Mouse (Mus musculus): ENCODE results near the gene 1700037H04Rik. TPM values are rescaled to one million over a fixed set of nuclear protein-coding genes. Genes with fewer than 3 reads are reported as not detected.

1700037H04Rik gene
- total RNA-seq, 1 experiment, result 61.6 TPM

- in situ Hi-C loops (cut with MboI; ENCODE audit: low sequenced_read_pairs in 2 of 2, unreplicated experiment in 2 of 2), result no loop called here
- Histone ChIP-seq H3K4me3 (ENCODE audit: insufficient read depth in 1 of 2, low read depth in 1 of 2, low read length in 2 of 2, poor library complexity in 1 of 2, severe bottlenecking in 1 of 2) (peak overlapping the region; percentile 75 to 90), H3K4me1 (ENCODE audit: control insufficient read depth in 2 of 2, insufficient read depth in 2 of 2, low read length in 2 of 2, poor library complexity in 1 of 2) (peaks cover 0 to 11% of the 10 kb centered on the region in 2 experiments; a peak in 3 of 4 replicates), H3K27ac (ENCODE audit: insufficient read depth, low read depth, low read length, poor library complexity, severe bottlenecking) (no peak overlapping the region), H3K9ac (ENCODE audit: insufficient read depth, low read depth, low read length, poor library complexity, severe bottlenecking) (peak overlapping the region; percentile 48), H3K36me3 (ENCODE audit: control insufficient read depth, insufficient read depth, low read length, poor library complexity, severe bottlenecking) (no peaks in the 10 kb centered on the region), H3K9me3 (ENCODE audit: control insufficient read depth, insufficient read depth, low read depth, low read length) (no peaks in the 10 kb centered on the region)
- DNase-seq (ENCODE audit: low read depth, low spot score), result no peak
- no peak for TF ChIP-seq MAFK (IDR thresholded peaks at IDR 0.05; ENCODE audit: insufficient read depth, low read depth, low read length)
- TF ChIP-seq HCFC1 (IDR thresholded peaks at IDR 0.05; ENCODE audit: borderline replicate concordance, insufficient read depth, low read length), result no peak
- TF ChIP-seq ZC3H11A (IDR thresholded peaks at IDR 0.05; ENCODE audit: borderline replicate concordance, low read depth, low read length), result no peak
Measured at GRCm38 (mm10) chr2:131186343-131186742, 26.5 kb upstream of the 1700037H04Rik start.

GRCm38 (mm10) chr2:131179990-131180587 lies 20.2 kb upstream of the 1700037H04Rik start, which contains the start of gene Cenpb:
TSS of gene Cenpb (minus strand) at chr2:131180067.
- Histone ChIP-seq H3K4me3 (ENCODE audit: insufficient read depth in 1 of 2, low read depth in 1 of 2, low read length in 2 of 2, poor library complexity in 1 of 2, severe bottlenecking in 1 of 2) (peak within 1 kb of the TSS; percentile 75 to 96), H3K4me1 (ENCODE audit: control insufficient read depth in 2 of 2, insufficient read depth in 2 of 2, low read length in 2 of 2, poor library complexity in 1 of 2) (peaks cover 4 to 21% of the 10 kb centered on the region in 2 experiments), H3K36me3 (ENCODE audit: control insufficient read depth, insufficient read depth, low read length, poor library complexity, severe bottlenecking) (no peaks in the 10 kb centered on the region; the same call in 1 of the 2 replicates), H3K9ac (ENCODE audit: insufficient read depth, low read depth, low read length, poor library complexity, severe bottlenecking) (peak within 1 kb of the TSS; percentile 85), H3K9me3 (ENCODE audit: control insufficient read depth, insufficient read depth, low read depth, low read length) (no peaks in the 10 kb centered on the region), H3K27ac (ENCODE audit: insufficient read depth, low read depth, low read length, poor library complexity, severe bottlenecking) (0 out of 2 replicates have a peak within 1 kb of the TSS, but pooled peaks have one; percentile 27)
- in situ Hi-C loops (cut with MboI; ENCODE audit: low sequenced_read_pairs in 2 of 2, unreplicated experiment in 2 of 2), result no loop called here
- DNase-seq (ENCODE audit: low read depth, low spot score), result peak; percentile 68
- no peak for TF ChIP-seq CHD2 (IDR thresholded peaks at IDR 0.05; ENCODE audit: low read depth, low read length)
- TF ChIP-seq HCFC1 (IDR thresholded peaks at IDR 0.05; ENCODE audit: borderline replicate concordance, insufficient read depth, low read length), result peak; percentile 25; the same call in 1 of the 2 replicates
- TF ChIP-seq MAFK (IDR thresholded peaks at IDR 0.05; ENCODE audit: insufficient read depth, low read depth, low read length), result no peak
- no peak for TF ChIP-seq ZC3H11A (IDR thresholded peaks at IDR 0.05; ENCODE audit: borderline replicate concordance, low read depth, low read length)

- in situ Hi-C loops (cut with MboI; ENCODE audit: low sequenced_read_pairs in 2 of 2, unreplicated experiment in 2 of 2), result no loop called here
- Histone ChIP-seq H3K9ac (ENCODE audit: insufficient read depth, low read depth, low read length, poor library complexity, severe bottlenecking) (peak overlapping the region; percentile 85), H3K27ac (ENCODE audit: insufficient read depth, low read depth, low read length, poor library complexity, severe bottlenecking) (no peak overlapping the region), H3K9me3 (ENCODE audit: control insufficient read depth, insufficient read depth, low read depth, low read length) (no peaks in the 10 kb centered on the region), H3K4me3 (ENCODE audit: insufficient read depth in 1 of 2, low read depth in 1 of 2, low read length in 2 of 2, poor library complexity in 1 of 2, severe bottlenecking in 1 of 2) (peak overlapping the region; percentile 75 to 92), H3K4me1 (ENCODE audit: control insufficient read depth in 2 of 2, insufficient read depth in 2 of 2, low read length in 2 of 2, poor library complexity in 1 of 2) (peaks cover 4 to 23% of the 10 kb centered on the region in 2 experiments), H3K36me3 (ENCODE audit: control insufficient read depth, insufficient read depth, low read length, poor library complexity, severe bottlenecking) (no peaks in the 10 kb centered on the region; the same call in 1 of the 2 replicates)
- DNase-seq (ENCODE audit: low read depth, low spot score), result no peak
- TF ChIP-seq ZNF384 (IDR thresholded peaks at IDR 0.05; ENCODE audit: low read depth, low read length) (no peak), ZC3H11A (IDR thresholded peaks at IDR 0.05; ENCODE audit: borderline replicate concordance, low read depth, low read length) (no peak), CHD2 (IDR thresholded peaks at IDR 0.05; ENCODE audit: low read depth, low read length) (no peak), MAFK (IDR thresholded peaks at IDR 0.05; ENCODE audit: insufficient read depth, low read depth, low read length) (no peak), HCFC1 (IDR thresholded peaks at IDR 0.05; ENCODE audit: borderline replicate concordance, insufficient read depth, low read length) (no peak)
Measured at GRCm38 (mm10) chr2:131179246-131179886, 19.5 kb upstream of the 1700037H04Rik start.

- peak overlapping the region; percentile 85 for H3K9ac ChIP-seq (ENCODE audit: insufficient read depth, low read depth, low read length, poor library complexity, severe bottlenecking)
- DNase-seq (ENCODE audit: low read depth, low spot score), result no peak
- H3K4me3 ChIP-seq (ENCODE audit: insufficient read depth in 1 of 2, low read depth in 1 of 2, low read length in 2 of 2, poor library complexity in 1 of 2, severe bottlenecking in 1 of 2), result peak overlapping the region; percentile 75 to 92
- H3K4me1 ChIP-seq (ENCODE audit: control insufficient read depth in 2 of 2, insufficient read depth in 2 of 2, low read length in 2 of 2, poor library complexity in 1 of 2), result peaks cover 4 to 23% of the 10 kb centered on the region in 2 experiments
- no peaks in the 10 kb centered on the region; the same call in 1 of the 2 replicates for H3K36me3 ChIP-seq (ENCODE audit: control insufficient read depth, insufficient read depth, low read length, poor library complexity, severe bottlenecking)
- in situ Hi-C loops (cut with MboI; ENCODE audit: low sequenced_read_pairs in 2 of 2, unreplicated experiment in 2 of 2), result no loop called here
- H3K27ac ChIP-seq (ENCODE audit: insufficient read depth, low read depth, low read length, poor library complexity, severe bottlenecking), result no peak overlapping the region
- no peak for TF ChIP-seq CHD2 (IDR thresholded peaks at IDR 0.05; ENCODE audit: low read depth, low read length)
- no peak for TF ChIP-seq MAFK (IDR thresholded peaks at IDR 0.05; ENCODE audit: insufficient read depth, low read depth, low read length)
- TF ChIP-seq ZNF384 (IDR thresholded peaks at IDR 0.05; ENCODE audit: low read depth, low read length), result no peak
- no peak for TF ChIP-seq HCFC1 (IDR thresholded peaks at IDR 0.05; ENCODE audit: borderline replicate concordance, insufficient read depth, low read length)
- no peak for TF ChIP-seq ZC3H11A (IDR thresholded peaks at IDR 0.05; ENCODE audit: borderline replicate concordance, low read depth, low read length)
- no peaks in the 10 kb centered on the region for H3K9me3 ChIP-seq (ENCODE audit: control insufficient read depth, insufficient read depth, low read depth, low read length)
Measured at GRCm38 (mm10) chr2:131178828-131179245, 19.0 kb upstream of the 1700037H04Rik start.

All from ES-E14 (cell line).